Mouse (Mus musculus) E14TG2a.4 (cell line): ENCODE results near the gene Sema6b.

Experiments used
- CTCF ChIP-seq: conservative IDR thresholded peaks from 2 replicates; pipeline ENCODE4 v1.5.1; 2014; ENCODE audit warnings: low read length
- NANOG ChIP-seq: IDR thresholded peaks from 2 replicates; pipeline ENCODE4 v1.6.1; 2014; ENCODE audit warnings: borderline replicate concordance, low read length, mixed read lengths

DNA sequence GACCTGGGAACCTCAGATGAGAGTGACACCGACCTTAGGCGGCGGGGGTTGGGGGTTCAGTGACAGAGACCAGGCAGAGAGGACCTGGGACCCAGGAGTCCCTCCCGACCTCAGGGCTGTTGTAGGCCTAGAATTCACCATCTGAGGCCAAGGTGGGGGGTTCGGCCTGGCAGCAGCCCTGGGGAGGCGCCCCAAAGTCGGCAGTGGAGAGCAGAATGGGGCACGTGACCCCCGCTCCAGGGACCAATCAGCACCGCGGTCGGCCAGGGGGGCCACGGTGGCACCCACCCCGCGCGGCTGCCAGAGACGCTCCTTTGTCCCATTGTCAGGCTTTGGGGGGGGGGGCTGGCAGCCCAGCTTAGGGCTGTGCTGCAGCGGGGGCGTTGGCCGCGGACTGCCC is 788 bp downstream of the Sema6b start:
- TF ChIP-seq CTCF (no peak), NANOG (no peak)
